Mouse (Mus musculus): Measurements from ENCODE around the gene Unc5b. TPM values are rescaled to one million over a fixed set of nuclear protein-coding genes. Genes with fewer than 3 reads are reported as not detected.

Gene Unc5b
- polyA plus RNA-seq, 1 experiment from 2014 or later, result 2.6 TPM

DNA sequence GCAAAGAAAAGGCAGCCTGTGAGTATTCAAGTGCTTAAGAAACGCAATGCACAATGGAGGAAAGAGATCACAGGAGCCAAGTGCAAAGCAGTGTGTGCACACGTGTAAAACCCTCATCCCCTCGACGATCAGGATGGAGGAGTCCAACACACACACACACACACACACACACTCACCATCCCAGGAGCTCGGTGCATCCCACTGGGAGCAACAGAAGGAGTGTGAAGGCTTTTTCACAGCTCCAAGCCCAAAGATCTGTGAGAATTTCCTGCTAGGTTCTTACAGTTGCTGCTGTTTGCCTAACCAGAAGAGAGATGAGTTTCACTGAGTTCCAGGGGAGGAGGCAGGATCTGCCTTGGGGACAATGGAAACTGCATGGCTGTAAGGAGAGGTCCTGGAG is 99.6 kb downstream of the Unc5b start:
- ATAC-seq, result no peak
- Histone ChIP-seq H3K27me3 (replicated peaks; ENCODE audit: control insufficient read depth, insufficient read depth, low read length) (no peaks in the 10 kb centered on the region), H3K9ac (ENCODE audit: low read depth, low read length) (no peak overlapping the region), H3K4me3 (ENCODE audit: low read depth, low read length) (no peak overlapping the region), H3K4me1 (replicated peaks; ENCODE audit: control insufficient read depth, insufficient read depth, low read length) (no peaks in the 10 kb centered on the region), H3K27ac (ENCODE audit: low read depth, low read length) (no peak overlapping the region), H3K9me3 (ENCODE audit: control insufficient read depth) (no peaks in the 10 kb centered on the region), H3K36me3 (ENCODE audit: control insufficient read depth, insufficient read depth) (peaks cover 2% of the 10 kb centered on the region; the same call in 1 of the 2 replicates), H3K4me2 (replicated peaks; ENCODE audit: low read depth) (no peak overlapping the region)
- WGBS, result 45% methylated on average over 5 of the region's 5 CpGs
- TF ChIP-seq CTCF (IDR thresholded peaks at IDR 0.05; ENCODE audit: low read depth), result no peak

DNA sequence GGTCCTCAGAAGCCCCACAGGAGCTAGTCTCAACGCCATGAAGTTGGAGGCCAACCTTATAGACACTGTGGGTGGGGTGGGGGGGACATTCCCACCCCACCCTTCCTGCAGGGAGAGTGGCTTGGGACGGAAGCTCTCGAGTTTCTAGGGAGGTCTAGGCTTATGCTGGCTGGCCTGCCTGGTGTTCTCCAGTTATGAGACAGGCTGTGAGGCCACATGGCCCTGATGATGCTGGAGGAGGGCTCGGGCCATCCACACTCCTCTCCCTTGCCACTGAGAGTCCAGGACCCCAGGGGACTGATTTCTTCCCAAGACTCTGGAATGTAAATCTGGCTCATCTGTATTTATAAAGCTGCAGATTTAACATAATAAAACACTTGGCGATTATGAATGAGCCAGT is 104.1 kb downstream of the Unc5b start:
- H3K36me3 ChIP-seq (ENCODE audit: control insufficient read depth, insufficient read depth), result peaks cover 12% of the 10 kb centered on the region; the same call in 1 of the 2 replicates
- H3K4me3 ChIP-seq (ENCODE audit: low read depth, low read length), result no peak overlapping the region
- no peaks in the 10 kb centered on the region for H3K9me3 ChIP-seq (ENCODE audit: control insufficient read depth)
- 41% methylated on average over 5 of the region's 5 CpGs for WGBS
- no peak overlapping the region for H3K27ac ChIP-seq (ENCODE audit: low read depth, low read length)
- H3K4me1 ChIP-seq (replicated peaks; ENCODE audit: control insufficient read depth, insufficient read depth, low read length), result no peaks in the 10 kb centered on the region
- TF ChIP-seq CTCF (IDR thresholded peaks at IDR 0.05; ENCODE audit: low read depth), result no peak
- H3K27me3 ChIP-seq (replicated peaks; ENCODE audit: control insufficient read depth, insufficient read depth, low read length), result no peaks in the 10 kb centered on the region
- H3K4me2 ChIP-seq (replicated peaks; ENCODE audit: low read depth), result no peak overlapping the region
- no peak overlapping the region for H3K9ac ChIP-seq (ENCODE audit: low read depth, low read length)
- no peak for ATAC-seq

DNA sequence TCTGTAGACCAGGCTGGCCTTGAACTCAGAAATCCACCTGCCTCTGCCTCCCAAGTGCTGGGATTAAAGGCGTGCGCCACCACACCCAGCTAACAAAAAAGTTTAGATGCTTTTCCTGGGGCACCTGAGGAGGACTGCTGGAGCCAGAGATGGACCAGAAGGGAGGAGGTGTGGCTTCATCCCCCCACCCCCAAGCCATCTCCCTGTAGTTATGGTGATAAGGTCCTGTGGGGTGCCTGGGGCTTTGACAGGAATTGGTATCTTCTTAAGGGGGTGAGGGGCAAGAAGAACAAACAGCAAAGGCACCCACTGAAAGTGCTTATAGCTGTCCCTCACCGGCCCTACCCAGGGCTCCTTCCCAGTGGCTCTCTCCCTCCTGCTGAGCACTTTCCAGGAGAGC is 104.5 kb downstream of the Unc5b start:
- WGBS, result 72% methylated on average over 3 of the region's 3 CpGs
- Histone ChIP-seq H3K4me2 (replicated peaks; ENCODE audit: low read depth) (no peak overlapping the region), H3K36me3 (ENCODE audit: control insufficient read depth, insufficient read depth) (peaks cover 12% of the 10 kb centered on the region; the same call in 1 of the 2 replicates), H3K9ac (ENCODE audit: low read depth, low read length) (no peak overlapping the region), H3K27ac (ENCODE audit: low read depth, low read length) (no peak overlapping the region), H3K4me3 (ENCODE audit: low read depth, low read length) (no peak overlapping the region), H3K4me1 (replicated peaks; ENCODE audit: control insufficient read depth, insufficient read depth, low read length) (no peaks in the 10 kb centered on the region), H3K9me3 (ENCODE audit: control insufficient read depth) (no peaks in the 10 kb centered on the region), H3K27me3 (replicated peaks; ENCODE audit: control insufficient read depth, insufficient read depth, low read length) (no peaks in the 10 kb centered on the region)
- TF ChIP-seq CTCF (IDR thresholded peaks at IDR 0.05; ENCODE audit: low read depth), result no peak
- no peak for ATAC-seq

DNA sequence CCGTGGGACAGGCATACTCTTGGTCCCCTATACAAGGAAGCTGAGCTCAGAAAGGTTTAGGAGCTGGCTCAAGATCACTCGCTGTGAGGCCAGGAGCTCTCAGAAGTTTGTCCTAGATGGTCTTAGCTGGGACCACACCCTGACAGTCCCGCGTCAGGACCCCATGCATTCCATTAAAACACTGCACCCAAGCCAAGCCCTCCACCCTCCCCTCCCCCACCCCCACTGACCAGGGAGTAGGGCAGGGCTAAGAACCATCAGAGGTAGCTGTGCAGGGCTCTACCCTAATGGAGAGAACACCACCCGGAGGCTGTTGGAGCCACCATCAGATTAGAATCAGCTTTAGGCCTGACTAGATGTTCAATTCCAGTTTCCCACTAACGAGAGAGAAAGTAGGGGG is 106.9 kb downstream of the Unc5b start:
- Histone ChIP-seq H3K9me3 (ENCODE audit: control insufficient read depth) (no peaks in the 10 kb centered on the region), H3K4me3 (ENCODE audit: low read depth, low read length) (no peak overlapping the region), H3K27ac (ENCODE audit: low read depth, low read length) (no peak overlapping the region), H3K4me2 (replicated peaks; ENCODE audit: low read depth) (no peak overlapping the region), H3K9ac (ENCODE audit: low read depth, low read length) (no peak overlapping the region), H3K4me1 (replicated peaks; ENCODE audit: control insufficient read depth, insufficient read depth, low read length) (no peaks in the 10 kb centered on the region), H3K27me3 (replicated peaks; ENCODE audit: control insufficient read depth, insufficient read depth, low read length) (no peaks in the 10 kb centered on the region), H3K36me3 (ENCODE audit: control insufficient read depth, insufficient read depth) (peaks cover 16% of the 10 kb centered on the region; the same call in 1 of the 2 replicates)
- TF ChIP-seq CTCF (IDR thresholded peaks at IDR 0.05; ENCODE audit: low read depth), result no peak
- 81% methylated on average over 6 of the region's 6 CpGs for WGBS
- ATAC-seq, result no peak

DNA sequence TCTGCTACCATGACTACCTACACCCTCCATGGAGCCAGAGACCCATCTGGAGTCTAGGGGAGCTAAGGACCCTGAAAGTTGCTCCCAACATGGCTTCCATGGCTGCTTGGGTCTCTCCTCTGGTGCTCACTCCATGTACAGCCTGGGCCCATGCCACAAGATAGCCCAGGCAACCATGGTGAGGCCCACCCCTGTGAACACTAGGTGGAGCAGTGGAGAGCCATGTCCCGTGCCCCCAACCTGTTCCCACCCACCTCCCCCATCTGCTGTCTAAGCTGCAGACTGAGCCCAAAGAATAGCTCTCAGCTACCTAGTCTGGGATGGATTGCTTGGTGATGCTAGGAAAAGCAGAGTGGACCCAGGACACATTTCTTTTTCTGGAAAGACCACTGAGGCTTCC is 108.0 kb downstream of the Unc5b start:
- Histone ChIP-seq H3K4me2 (replicated peaks; ENCODE audit: low read depth) (no peak overlapping the region), H3K27me3 (replicated peaks; ENCODE audit: control insufficient read depth, insufficient read depth, low read length) (no peaks in the 10 kb centered on the region), H3K27ac (ENCODE audit: low read depth, low read length) (no peak overlapping the region), H3K36me3 (ENCODE audit: control insufficient read depth, insufficient read depth) (peaks cover 16% of the 10 kb centered on the region; the same call in 1 of the 2 replicates), H3K9ac (ENCODE audit: low read depth, low read length) (no peak overlapping the region), H3K4me1 (replicated peaks; ENCODE audit: control insufficient read depth, insufficient read depth, low read length) (no peaks in the 10 kb centered on the region), H3K4me3 (ENCODE audit: low read depth, low read length) (no peak overlapping the region), H3K9me3 (ENCODE audit: control insufficient read depth) (no peaks in the 10 kb centered on the region)
- peak; percentile 27; the same call in 1 of the 2 replicates for TF ChIP-seq CTCF (IDR thresholded peaks at IDR 0.05; ENCODE audit: low read depth)
- ATAC-seq, result no peak
- WGBS, result 56% methylated on average over 1 of the region's 1 CpGs

DNA sequence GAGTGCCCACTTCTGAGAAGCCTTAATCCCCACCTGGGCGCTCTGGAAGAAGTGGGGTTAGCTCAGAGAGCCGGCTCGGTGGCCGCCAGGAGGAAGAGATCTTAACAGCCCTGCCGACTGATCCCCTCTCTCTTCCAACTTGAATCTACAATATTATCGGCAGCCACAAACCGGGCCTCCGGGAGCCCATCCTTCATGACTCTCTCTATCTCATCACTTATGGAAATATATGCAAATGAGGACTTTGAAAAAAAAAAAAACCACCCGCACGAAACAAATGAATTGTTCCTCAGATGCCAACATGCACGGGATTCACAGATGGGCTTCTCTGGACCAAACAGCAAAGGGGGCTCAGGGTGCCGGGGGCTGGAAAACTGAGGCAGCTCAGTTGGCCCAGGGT is 109.7 kb downstream of the Unc5b start:
- H3K9ac ChIP-seq (ENCODE audit: low read depth, low read length), result no peak overlapping the region
- no peak overlapping the region for H3K4me3 ChIP-seq (ENCODE audit: low read depth, low read length)
- peaks cover 17% of the 10 kb centered on the region; the same call in 1 of the 2 replicates for H3K36me3 ChIP-seq (ENCODE audit: control insufficient read depth, insufficient read depth)
- H3K27me3 ChIP-seq (replicated peaks; ENCODE audit: control insufficient read depth, insufficient read depth, low read length), result no peaks in the 10 kb centered on the region
- no peak for ATAC-seq
- H3K4me2 ChIP-seq (replicated peaks; ENCODE audit: low read depth), result no peak overlapping the region
- H3K9me3 ChIP-seq (ENCODE audit: control insufficient read depth), result no peaks in the 10 kb centered on the region
- H3K27ac ChIP-seq (ENCODE audit: low read depth, low read length), result no peak overlapping the region
- no peak for TF ChIP-seq CTCF (IDR thresholded peaks at IDR 0.05; ENCODE audit: low read depth)
- no peaks in the 10 kb centered on the region for H3K4me1 ChIP-seq (replicated peaks; ENCODE audit: control insufficient read depth, insufficient read depth, low read length)
- 59% methylated on average over 12 of the region's 12 CpGs for WGBS

DNA sequence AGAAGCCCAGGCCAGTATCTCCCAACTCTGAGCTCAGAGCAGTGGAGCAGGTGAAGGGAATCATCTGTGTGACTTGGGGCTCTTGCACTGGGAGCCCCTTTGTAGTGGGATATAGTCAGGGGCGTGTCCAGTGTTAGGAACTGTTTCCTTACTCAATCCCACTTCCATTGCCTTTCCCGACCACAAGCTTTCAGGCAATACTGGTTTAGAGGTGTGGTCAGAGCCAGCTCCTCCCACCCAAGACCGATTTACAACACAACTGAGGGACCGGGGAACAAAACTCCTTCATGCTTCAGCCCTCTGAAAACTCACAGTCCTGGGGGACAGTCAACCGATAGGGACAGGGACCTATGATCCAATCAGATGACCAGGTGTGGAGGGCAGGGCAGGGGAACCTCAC is 110.9 kb downstream of the Unc5b start:
- Histone ChIP-seq H3K27me3 (replicated peaks; ENCODE audit: control insufficient read depth, insufficient read depth, low read length) (no peaks in the 10 kb centered on the region), H3K27ac (ENCODE audit: low read depth, low read length) (no peak overlapping the region), H3K9me3 (ENCODE audit: control insufficient read depth) (no peaks in the 10 kb centered on the region), H3K4me1 (replicated peaks; ENCODE audit: control insufficient read depth, insufficient read depth, low read length) (no peaks in the 10 kb centered on the region), H3K4me2 (replicated peaks; ENCODE audit: low read depth) (no peak overlapping the region), H3K9ac (ENCODE audit: low read depth, low read length) (no peak overlapping the region), H3K36me3 (ENCODE audit: control insufficient read depth, insufficient read depth) (peaks cover 28% of the 10 kb centered on the region), H3K4me3 (ENCODE audit: low read depth, low read length) (no peak overlapping the region)
- 70% methylated on average over 5 of the region's 5 CpGs for WGBS
- no peak for TF ChIP-seq CTCF (IDR thresholded peaks at IDR 0.05; ENCODE audit: low read depth)
- no peak for ATAC-seq

Data from intestine, postnatal 0 days (tissue).